Mouse (Mus musculus) urinary bladder, postnatal 10 days (tissue): Measurements from ENCODE around the gene Palld.

Experiments
- DNase-seq: peaks from one replicate; pipeline ENCODE4 v3.0.0; 2022; ENCODE audit warnings: low spot score

Gene Palld

GRCm38 (mm10) chr8:61586529-61586928 lies 316.0 kb downstream of the Palld start:
- no peak for DNase-seq

GRCm38 (mm10) chr8:61585746-61586145 lies 316.7 kb downstream of the Palld start:
- DNase-seq = no peak

GRCm38 (mm10) chr8:61584714-61585383 lies 317.6 kb downstream of the Palld start:
- no peak for DNase-seq

GRCm38 (mm10) chr8:61582547-61582946 lies 319.9 kb downstream of the Palld start:
- DNase-seq = no peak

GRCm38 (mm10) chr8:61581259-61581658 lies 321.2 kb downstream of the Palld start:
- DNase-seq = no peak

- no peak for DNase-seq
Observed at GRCm38 (mm10) chr8:61579831-61580230, 322.7 kb downstream of the Palld start.

- DNase-seq = no peak
Observed at GRCm38 (mm10) chr8:61578754-61579153, 323.7 kb downstream of the Palld start.

- no peak for DNase-seq
Observed at GRCm38 (mm10) chr8:61575096-61575653, 327.3 kb downstream of the Palld start.

GRCm38 (mm10) chr8:61574526-61574925 lies 328.0 kb downstream of the Palld start:
- no peak for DNase-seq

- no peak for DNase-seq
Observed at GRCm38 (mm10) chr8:61573179-61573937, 329.1 kb downstream of the Palld start.

- no peak for DNase-seq
Observed at GRCm38 (mm10) chr8:61572697-61573096, 329.8 kb downstream of the Palld start.

GRCm38 (mm10) chr8:61570637-61571036 lies 331.9 kb downstream of the Palld start:
- DNase-seq = no peak

- DNase-seq = no peak
Observed at GRCm38 (mm10) chr8:61569721-61570120, 332.8 kb downstream of the Palld start.

- no peak for DNase-seq
Observed at GRCm38 (mm10) chr8:61569211-61569610, 333.3 kb downstream of the Palld start.

- DNase-seq = no peak
Observed at GRCm38 (mm10) chr8:61563378-61563777, 339.1 kb downstream of the Palld start.

GRCm38 (mm10) chr8:61562626-61563025 lies 339.9 kb downstream of the Palld start:
- no peak for DNase-seq

- no peak for DNase-seq
Observed at GRCm38 (mm10) chr8:61561220-61561619, 341.3 kb downstream of the Palld start.

GRCm38 (mm10) chr8:61559979-61560378 lies 342.5 kb downstream of the Palld start:
- no peak for DNase-seq

GRCm38 (mm10) chr8:61559450-61559849 lies 343.0 kb downstream of the Palld start:
- DNase-seq = no peak

GRCm38 (mm10) chr8:61558051-61558846 lies 344.2 kb downstream of the Palld start:
- no peak for DNase-seq

GRCm38 (mm10) chr8:61557036-61557435 lies 345.5 kb downstream of the Palld start:
- no peak for DNase-seq

- DNase-seq = no peak
Observed at GRCm38 (mm10) chr8:61556219-61556618, 346.3 kb downstream of the Palld start.
